Mouse (Mus musculus) T-helper 1 cell (primary cell): ENCODE measurements around the gene Uaca.
"Not testable (repeated sequence)": the region's sequence is repeated elsewhere in the genome, so short reads cannot be mapped to it uniquely, and the experiment has no call there.

ENCODE experiments used
- in situ Hi-C: fragments of 300-600 bp; cut with MboI, MseI; formaldehyde crosslinking; loops from one replicate; pipeline ENCODE4 v1.15.1; 2025; ENCODE audit warnings: high pct_unique_total_duplicates

The Uaca gene

DNA sequence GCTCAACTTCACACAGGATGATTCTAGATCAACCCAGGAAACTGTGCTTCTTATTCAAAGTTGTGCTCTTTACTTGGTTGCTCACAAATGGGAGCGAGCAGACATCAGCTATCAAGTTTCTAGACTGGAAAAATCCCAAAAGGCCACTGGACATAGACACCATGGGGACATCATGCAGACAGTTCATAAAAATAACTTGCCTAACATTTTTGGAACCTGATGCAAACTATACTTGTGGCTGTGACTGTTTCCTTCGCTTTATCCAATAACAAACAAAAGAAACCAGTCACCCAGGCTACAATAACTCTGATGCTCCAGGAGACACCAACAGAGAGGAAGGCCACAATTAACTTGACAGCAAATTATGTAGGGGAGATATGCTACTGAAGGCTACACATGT lies 4.1 kb upstream of the Uaca start:
- in situ Hi-C loops: no loop called here

DNA sequence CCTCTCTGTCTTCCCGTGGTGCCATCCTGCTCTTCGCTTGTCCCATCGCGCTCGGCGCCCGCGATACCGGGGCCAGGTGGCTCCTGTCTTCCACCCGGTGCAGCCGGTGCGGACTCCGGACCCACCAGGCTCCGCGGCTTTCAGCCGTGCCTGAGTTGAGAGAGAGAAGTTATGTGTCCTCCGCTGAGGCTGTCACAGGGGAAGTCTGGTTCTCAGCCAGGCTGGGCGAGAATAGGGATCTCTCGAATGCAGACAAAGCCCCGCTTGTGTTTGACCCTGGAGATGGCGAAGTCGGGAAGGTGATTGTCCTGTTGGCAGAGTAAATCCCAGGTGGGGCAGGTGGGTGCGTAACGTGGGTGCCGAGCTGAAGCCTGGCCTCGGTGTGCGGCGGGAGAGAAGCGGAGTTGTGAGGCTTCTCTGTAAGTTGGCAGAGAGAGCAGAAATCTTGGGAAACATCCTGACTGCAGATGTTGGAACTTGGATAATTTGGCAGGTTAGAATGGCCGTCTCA lies 554 bp downstream of the Uaca start:
- in situ Hi-C loops: no loop called here

GRCm38 (mm10) chr9:60796076-60796475 lies 1.7 kb downstream of the Uaca start:
- in situ Hi-C loops: no loop called here

DNA sequence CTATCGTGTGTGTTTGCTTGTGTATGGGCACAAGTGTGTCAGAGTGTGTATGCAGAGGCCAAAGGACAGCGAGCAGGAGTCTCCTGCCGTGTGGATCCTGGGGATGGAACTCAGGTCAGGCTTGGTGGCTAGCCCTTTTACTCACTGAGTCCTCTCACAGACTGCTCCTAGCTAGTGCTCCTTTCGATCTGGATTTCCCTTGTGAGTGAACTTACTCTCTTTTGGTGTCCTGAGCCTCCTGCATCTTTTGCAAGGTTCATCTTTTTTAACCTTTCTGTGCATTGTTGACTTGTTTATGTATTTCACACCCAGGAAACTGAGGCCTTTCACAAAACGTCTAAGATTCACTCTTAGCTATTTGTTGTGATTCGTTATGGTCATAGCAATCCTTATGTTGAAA lies 2.8 kb downstream of the Uaca start:
- in situ Hi-C loops: no loop called here

DNA sequence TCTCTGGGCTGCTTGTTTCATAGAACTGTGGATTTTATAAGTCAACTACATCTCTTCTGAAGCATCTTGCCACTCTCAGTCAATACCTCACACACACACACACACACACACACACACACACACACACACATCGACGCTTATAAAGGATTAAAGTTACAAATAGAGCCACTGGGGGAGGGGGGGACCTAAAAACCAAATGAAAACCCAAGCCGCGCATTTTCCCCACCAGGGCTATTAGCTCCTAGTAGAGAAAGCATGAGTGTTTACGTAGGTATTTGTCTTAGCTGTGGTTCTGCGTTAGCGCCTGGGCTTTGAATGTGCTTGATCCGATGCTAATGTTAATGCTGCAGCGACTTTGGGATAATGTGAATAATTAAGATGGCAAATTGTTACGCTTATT lies 4.7 kb downstream of the Uaca start:
- in situ Hi-C loops: no loop called here

- in situ Hi-C loops: no loop called here
Observed at GRCm38 (mm10) chr9:60800663-60801382, 6.5 kb downstream of the Uaca start.

GRCm38 (mm10) chr9:60801746-60802145 lies 7.4 kb downstream of the Uaca start:
- in situ Hi-C loops: no loop called here

DNA sequence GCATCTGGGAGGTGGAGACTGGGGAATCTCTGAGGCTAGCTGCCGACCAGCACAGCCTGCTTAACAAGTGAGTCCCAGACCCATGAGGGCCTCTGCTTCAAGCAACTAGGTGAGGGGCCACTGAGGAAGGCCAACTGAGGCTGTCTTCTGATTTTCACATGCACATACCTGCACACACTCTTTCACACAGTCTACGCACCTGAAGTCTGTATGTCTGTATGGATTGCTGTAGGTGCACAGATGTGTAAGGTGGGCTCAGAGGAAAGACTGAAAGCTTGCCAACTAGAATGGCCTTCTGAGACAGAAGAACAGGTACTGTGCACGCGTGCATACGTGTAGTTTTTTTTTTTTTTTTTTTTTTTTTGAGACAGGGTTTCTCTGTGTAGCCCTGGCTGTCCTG lies 8.0 kb downstream of the Uaca start:
- in situ Hi-C loops: no loop called here

DNA sequence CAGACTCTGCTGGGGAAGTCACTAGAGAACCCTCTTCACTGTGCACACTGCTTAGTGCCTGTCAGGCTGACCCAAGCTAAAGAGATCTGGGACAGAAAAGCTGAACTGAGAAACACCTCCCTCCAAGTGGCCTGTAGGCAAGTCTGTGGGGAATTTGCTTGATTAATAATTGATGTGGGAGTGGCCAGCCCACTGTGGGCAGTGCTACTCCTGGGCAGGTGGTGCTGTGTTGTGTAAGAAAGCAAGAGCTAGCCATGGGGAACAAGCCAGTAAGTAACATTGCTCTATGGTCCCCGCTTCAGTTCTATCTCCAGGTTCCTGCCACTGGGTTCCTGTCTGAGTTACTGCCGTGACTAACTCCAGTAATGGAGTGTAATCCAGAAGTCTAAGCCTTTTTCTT lies 11.7 kb downstream of the Uaca start:
- in situ Hi-C loops: no loop called here

GRCm38 (mm10) chr9:60807996-60808395 lies 13.7 kb downstream of the Uaca start:
- in situ Hi-C loops: no loop called here

DNA sequence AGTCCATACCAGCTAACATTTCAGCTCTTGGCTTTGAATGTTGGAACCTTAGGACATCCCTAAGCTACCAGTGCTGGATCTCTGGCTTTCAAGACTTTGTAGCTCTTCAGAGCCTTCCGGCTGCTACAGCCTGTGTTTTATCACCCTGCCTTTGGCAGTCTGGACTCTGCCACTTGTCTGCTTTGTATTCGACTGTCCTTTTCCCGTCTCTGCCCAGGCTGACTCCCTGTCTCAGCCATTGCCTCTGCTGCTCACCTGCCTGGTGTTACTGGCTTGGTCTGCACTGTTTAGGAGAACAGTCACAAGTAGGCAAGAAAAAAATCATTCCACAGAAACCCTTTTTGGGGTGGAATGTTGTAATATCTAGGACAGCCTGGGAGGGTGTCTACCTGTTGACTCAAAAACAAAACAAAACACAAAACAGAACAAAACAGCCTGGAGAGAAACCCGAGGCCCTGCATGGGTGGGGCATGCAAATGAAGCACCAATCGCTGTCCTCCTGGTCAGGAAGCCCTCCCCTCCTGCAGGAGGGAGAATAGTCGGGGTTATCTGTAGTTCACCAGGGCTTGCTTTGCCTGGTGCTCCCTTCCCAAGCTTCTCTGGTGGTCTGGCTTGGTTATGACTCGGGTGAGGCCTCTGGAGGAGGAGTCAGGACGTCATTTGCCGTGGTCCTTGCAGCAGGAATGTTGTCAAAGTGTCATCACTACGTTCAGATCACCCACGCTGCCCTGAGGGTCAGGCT lies 19.0 kb downstream of the Uaca start:
- in situ Hi-C loops: no loop called here

GRCm38 (mm10) chr9:60815502-60815901 lies 21.2 kb downstream of the Uaca start:
- in situ Hi-C loops: no loop called here

- in situ Hi-C loops: no loop called here
Observed at GRCm38 (mm10) chr9:60817585-60817984, 23.2 kb downstream of the Uaca start.

DNA sequence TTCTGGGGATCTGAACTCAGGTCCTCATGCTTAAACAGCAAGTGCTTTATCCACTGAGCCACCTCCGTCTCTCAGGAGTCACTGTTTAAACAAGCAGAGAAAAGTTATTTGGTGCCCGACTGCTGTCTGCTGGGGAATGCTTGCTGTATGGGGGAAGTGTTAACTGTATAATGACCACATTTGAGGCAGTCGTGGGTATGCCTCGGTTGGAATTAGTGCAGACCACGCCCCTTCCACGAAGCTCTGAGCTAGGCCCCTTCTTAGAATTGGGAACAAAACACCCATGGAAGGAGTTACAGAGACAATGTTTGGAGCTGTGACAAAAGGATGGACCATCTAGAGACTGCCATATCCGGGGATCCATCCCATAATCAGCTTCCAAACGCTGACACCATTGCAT lies 24.2 kb downstream of the Uaca start:
- in situ Hi-C loops: not testable (repeated sequence)

DNA sequence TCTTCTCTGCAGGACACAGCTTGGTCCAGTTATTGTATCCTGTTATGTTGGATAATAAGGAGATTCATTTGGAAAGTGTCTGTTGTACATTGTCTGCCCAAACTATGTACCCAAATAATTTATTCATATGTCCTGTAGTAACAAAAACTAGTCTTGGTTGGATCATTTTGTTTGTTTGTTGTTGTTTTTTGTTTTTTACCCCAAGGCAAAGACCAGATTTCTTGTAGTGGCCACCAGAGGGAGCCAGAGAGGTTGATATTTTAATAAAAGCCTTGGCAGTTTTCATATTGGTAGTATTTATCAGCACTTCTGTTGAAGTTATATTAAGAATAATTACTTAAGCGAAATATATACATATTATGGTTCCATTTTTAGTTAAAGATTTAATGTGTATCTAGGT lies 25.0 kb downstream of the Uaca start:
- in situ Hi-C loops: no loop called here

DNA sequence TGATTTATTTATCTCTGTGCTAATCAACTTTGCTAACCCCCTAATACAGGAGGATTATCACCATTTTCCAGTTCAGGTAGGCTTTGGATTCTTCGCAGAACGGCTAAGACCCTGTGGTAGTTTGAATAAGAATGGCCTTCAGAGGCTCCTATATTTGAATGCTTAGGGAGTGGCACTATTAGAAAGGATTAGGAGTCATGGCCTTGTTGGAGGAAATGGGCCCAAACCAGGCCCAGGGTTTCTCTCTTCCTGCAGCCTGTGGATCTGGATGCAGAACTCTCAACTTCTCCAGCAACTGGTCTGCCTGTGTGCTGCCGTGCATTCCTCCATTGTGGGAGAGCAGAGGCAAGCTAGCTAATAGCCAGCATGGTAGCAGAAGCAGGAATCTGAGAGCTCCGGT lies 27.2 kb downstream of the Uaca start:
- in situ Hi-C loops: no loop called here

GRCm38 (mm10) chr9:60822681-60823080 lies 28.3 kb downstream of the Uaca start:
- in situ Hi-C loops: no loop called here

- in situ Hi-C loops: no loop called here
Observed at GRCm38 (mm10) chr9:60825506-60825905, 31.2 kb downstream of the Uaca start.

DNA sequence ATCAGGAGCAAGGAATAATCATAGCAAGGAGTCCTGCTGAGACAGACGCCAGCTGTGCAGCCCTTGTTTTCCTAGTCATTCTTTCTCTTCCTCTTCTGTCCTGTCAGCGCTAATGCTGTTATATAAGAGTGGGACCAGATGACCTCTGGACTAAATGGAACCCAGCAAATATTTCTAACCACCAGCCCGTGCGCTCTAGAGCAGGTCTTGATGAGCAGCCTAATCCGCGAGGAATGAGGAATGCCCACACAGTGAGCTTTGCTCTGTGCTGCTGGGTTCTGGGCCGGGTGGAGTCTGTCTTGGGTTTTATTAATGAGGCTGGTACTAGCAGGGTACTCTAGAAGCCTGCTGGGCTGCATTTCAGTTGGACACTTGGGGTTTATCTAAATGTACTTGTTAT lies 32.4 kb downstream of the Uaca start:
- in situ Hi-C loops: no loop called here

- in situ Hi-C loops: no loop called here
Observed at GRCm38 (mm10) chr9:60828196-60828595, 33.9 kb downstream of the Uaca start.

- in situ Hi-C loops: no loop called here
Observed at GRCm38 (mm10) chr9:60829610-60830009, 35.3 kb downstream of the Uaca start.

GRCm38 (mm10) chr9:60830079-60830478 lies 35.7 kb downstream of the Uaca start:
- in situ Hi-C loops: no loop called here

DNA sequence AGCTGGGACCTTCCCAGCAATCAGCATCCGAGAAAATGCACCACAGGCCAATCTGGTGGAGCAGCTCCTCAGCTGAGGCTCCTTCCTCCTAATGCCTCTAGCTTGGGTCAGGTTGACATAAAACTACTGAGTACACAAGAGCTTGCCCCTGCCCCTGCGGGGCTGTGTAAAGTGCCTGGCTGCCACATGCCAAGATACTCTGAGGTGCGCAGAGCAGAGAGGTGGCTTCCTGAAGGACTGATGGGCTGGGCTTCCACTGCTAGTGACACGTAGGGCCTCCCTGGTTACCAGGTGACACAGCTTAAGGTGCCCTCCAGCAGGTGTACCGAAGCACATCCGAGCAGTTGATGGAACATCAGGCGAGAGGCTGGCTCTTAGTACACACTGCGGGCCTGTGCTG lies 37.9 kb downstream of the Uaca start:
- in situ Hi-C loops: no loop called here
